Mouse (Mus musculus) midbrain, embryonic 11.5 days (tissue): ENCODE data around the gene Olfr1532-ps1. TPM values are rescaled to one million over a fixed set of nuclear protein-coding genes. Genes with fewer than 3 reads are reported as not detected.

Source experiments
- polyA plus RNA-seq: library from polyadenylated mRNA; unstranded; fragments of >200 nt; fragmentation: Nextera tagmentation; extraction: Ambion mirVana; gene quantifications from 2 replicates; pipeline ENCODE4 v1.2.1, GENCODE M21; 2014

Gene Olfr1532-ps1
- polyA plus RNA-seq, 1 experiment from 2014 or later, result not detected

Other genes starting within 250 kb of the Olfr1532-ps1 start
- not detected in 2 replicates for gene Olfr693, start 227.4 kb upstream of the Olfr1532-ps1 start, polyA plus RNA-seq
- not detected in 2 replicates for gene Olfr694, start 216.2 kb upstream of the Olfr1532-ps1 start, polyA plus RNA-seq
- not detected in 2 replicates for gene Olfr695, start 191.6 kb upstream of the Olfr1532-ps1 start, polyA plus RNA-seq
- not detected in 2 replicates for gene Olfr697, start 165.6 kb upstream of the Olfr1532-ps1 start, polyA plus RNA-seq
- not detected in 2 replicates for gene Olfr698, start 152.6 kb upstream of the Olfr1532-ps1 start, polyA plus RNA-seq
- gene Olfr699, start 114.8 kb upstream of the Olfr1532-ps1 start, polyA plus RNA-seq, result not detected in 2 replicates
- gene Olfr700, start 99.2 kb upstream of the Olfr1532-ps1 start, polyA plus RNA-seq, result not detected in 2 replicates
- not detected in 2 replicates for gene Olfr701, start 93.9 kb upstream of the Olfr1532-ps1 start, polyA plus RNA-seq
- gene Olfr702, start 74.1 kb upstream of the Olfr1532-ps1 start, polyA plus RNA-seq, result not detected in 2 replicates
- not detected in 2 replicates for gene Olfr703, start 64.6 kb upstream of the Olfr1532-ps1 start, polyA plus RNA-seq
- not detected in 2 replicates for gene Olfr704, start 44.8 kb upstream of the Olfr1532-ps1 start, polyA plus RNA-seq
- not detected in 2 replicates for gene Olfr705, start 31.1 kb upstream of the Olfr1532-ps1 start, polyA plus RNA-seq
- not detected in 2 replicates for gene Olfr706, start 19.8 kb upstream of the Olfr1532-ps1 start, polyA plus RNA-seq
- gene Olfr707, start 6.8 kb upstream of the Olfr1532-ps1 start, polyA plus RNA-seq, result not detected in 2 replicates
- gene Olfr709-ps1, start 24.2 kb downstream of the Olfr1532-ps1 start, polyA plus RNA-seq, result not detected in 2 replicates
- gene Olfr710, start 40.3 kb downstream of the Olfr1532-ps1 start, polyA plus RNA-seq, result not detected in 2 replicates
- not detected in 2 replicates for gene Olfr6, start 55.9 kb downstream of the Olfr1532-ps1 start, polyA plus RNA-seq
- not detected in 2 replicates for gene Olfr711, start 67.5 kb downstream of the Olfr1532-ps1 start, polyA plus RNA-seq
- not detected in 2 replicates for gene Olfr2, start 98.1 kb downstream of the Olfr1532-ps1 start, polyA plus RNA-seq
- not detected in 2 replicates for gene Olfr713, start 123.2 kb downstream of the Olfr1532-ps1 start, polyA plus RNA-seq
- gene Olfr714, start 163.0 kb downstream of the Olfr1532-ps1 start, polyA plus RNA-seq, result not detected in 2 replicates
- not detected in 2 replicates for gene Olfr17, start 185.2 kb downstream of the Olfr1532-ps1 start, polyA plus RNA-seq
- gene Olfr715b, start 202.4 kb downstream of the Olfr1532-ps1 start, polyA plus RNA-seq, result not detected in 2 replicates
- gene Olfr715, start 223.1 kb downstream of the Olfr1532-ps1 start, polyA plus RNA-seq, result not detected in 2 replicates
- gene Olfr716, start 230.3 kb downstream of the Olfr1532-ps1 start, polyA plus RNA-seq, result not detected in 2 replicates